Mouse (Mus musculus) E14TG2a.4 (cell line): ENCODE measurements around the gene Atp2a1.
"Not testable (repeated sequence)": the region's sequence is repeated elsewhere in the genome, so short reads cannot be mapped to it uniquely, and the experiment has no call there.

Source experiments
- H3K27me3 ChIP-seq: 2 replicates; pipeline ENCODE4 v1.6.1; 2014; ENCODE audit warnings: low read length, control low read depth; ENCODE audit not compliant: insufficient read depth
- H3K36me3 ChIP-seq: 2 replicates; pipeline ENCODE4 v1.6.1; 2014; ENCODE audit warnings: low read length, control low read depth; ENCODE audit not compliant: insufficient read depth
- H3K4me1 ChIP-seq: replicated peaks from 2 replicates; pipeline ENCODE4 v1.6.1; 2014; ENCODE audit warnings: low read depth, low read length, control low read depth
- H3K4me3 ChIP-seq: replicated peaks from 2 replicates; pipeline ENCODE4 v1.5.1; 2014; ENCODE audit warnings: mild to moderate bottlenecking, low read length
- H3K9me3 ChIP-seq: 2 replicates; pipeline ENCODE4 v1.6.1; 2014; ENCODE audit warnings: low read length, control low read depth
- CTCF ChIP-seq: conservative IDR thresholded peaks from 2 replicates; pipeline ENCODE4 v1.5.1; 2014; ENCODE audit warnings: low read length
- NANOG ChIP-seq: IDR thresholded peaks from 2 replicates; pipeline ENCODE4 v1.6.1; 2014; ENCODE audit warnings: borderline replicate concordance, low read length, mixed read lengths
- POU5F1 ChIP-seq: IDR thresholded peaks from 2 replicates; pipeline ENCODE4 v1.6.1; 2014; ENCODE audit warnings: low read length, borderline replicate concordance

The Atp2a1 gene

DNA sequence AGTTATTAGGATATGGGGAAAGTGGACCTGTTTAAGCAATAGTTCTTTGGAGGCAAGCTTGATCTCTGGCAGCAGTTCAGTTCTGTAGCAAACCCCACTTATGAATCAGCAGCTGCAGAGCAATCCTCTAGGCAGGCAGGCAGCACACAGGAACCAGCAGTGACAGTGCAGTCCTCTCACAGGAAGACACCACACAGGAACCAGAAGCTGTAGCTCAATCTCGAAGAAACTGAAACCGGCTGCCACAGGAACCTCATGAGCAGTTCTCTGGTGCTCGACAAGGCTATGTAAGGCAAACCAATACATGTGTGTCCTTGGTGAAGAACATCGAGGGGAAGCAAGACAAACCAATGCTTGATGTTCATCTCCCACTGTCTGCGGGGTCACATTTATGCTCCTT, 41.2 kb downstream of the Atp2a1 start:
- Histone ChIP-seq H3K4me1 (peaks cover 16% of the 10 kb centered on the region), H3K9me3 (no peaks in the 10 kb centered on the region), H3K4me3 (no peak overlapping the region), H3K27me3 (no peaks in the 10 kb centered on the region), H3K36me3 (no peaks in the 10 kb centered on the region)
- TF ChIP-seq CTCF (no peak), POU5F1 (no peak), NANOG (no peak)

DNA sequence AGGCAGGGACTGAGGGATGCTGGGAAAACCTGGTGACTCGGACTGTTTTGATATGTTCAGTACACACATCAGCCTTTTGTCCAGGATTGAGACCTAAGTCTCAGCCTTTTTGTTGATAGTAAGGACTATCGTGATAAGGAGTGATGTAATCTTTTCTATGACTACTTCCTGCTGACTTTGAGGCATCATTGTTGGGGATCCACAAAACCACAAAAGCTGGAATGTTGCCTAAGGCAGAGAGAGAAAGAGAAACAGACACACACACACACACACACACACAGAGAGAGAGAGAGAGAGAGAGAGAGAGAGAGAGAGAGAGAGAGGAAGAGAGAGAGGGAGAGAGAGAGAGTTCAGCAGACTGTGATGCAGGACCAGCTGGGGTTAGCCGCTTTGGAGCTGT, 44.4 kb downstream of the Atp2a1 start:
- no peak overlapping the region for H3K4me3 ChIP-seq
- H3K36me3 ChIP-seq: no peaks in the 10 kb centered on the region
- TF ChIP-seq POU5F1 (no peak), CTCF (no peak), NANOG (no peak)
- H3K4me1 ChIP-seq: peaks cover 32% of the 10 kb centered on the region
- no peaks in the 10 kb centered on the region for H3K9me3 ChIP-seq
- H3K27me3 ChIP-seq: no peaks in the 10 kb centered on the region

DNA sequence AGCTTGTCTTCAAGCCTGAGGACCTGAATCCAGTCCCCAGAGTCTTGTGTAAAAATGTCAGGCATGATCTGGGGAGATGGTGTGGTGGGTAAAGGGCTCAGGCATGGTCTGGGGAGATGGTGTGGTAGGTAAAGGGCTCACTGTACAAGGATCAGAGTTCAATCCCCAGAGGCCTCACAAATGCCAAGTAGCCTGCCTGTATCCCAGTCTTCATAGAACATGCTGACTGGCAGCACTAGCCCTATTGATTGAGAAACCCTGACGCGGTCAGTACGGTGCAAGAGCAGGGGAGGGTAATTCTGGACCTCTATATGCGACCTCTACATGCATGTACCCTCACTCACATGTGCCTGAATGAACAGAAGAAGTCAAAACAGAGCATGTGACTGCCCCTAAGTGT, 45.3 kb downstream of the Atp2a1 start:
- Histone ChIP-seq H3K4me3 (no peak overlapping the region), H3K9me3 (no peaks in the 10 kb centered on the region), H3K27me3 (no peaks in the 10 kb centered on the region), H3K36me3 (no peaks in the 10 kb centered on the region), H3K4me1 (peaks cover 41% of the 10 kb centered on the region)
- TF ChIP-seq NANOG: no peak
- TF ChIP-seq POU5F1: no peak
- TF ChIP-seq CTCF: no peak

DNA sequence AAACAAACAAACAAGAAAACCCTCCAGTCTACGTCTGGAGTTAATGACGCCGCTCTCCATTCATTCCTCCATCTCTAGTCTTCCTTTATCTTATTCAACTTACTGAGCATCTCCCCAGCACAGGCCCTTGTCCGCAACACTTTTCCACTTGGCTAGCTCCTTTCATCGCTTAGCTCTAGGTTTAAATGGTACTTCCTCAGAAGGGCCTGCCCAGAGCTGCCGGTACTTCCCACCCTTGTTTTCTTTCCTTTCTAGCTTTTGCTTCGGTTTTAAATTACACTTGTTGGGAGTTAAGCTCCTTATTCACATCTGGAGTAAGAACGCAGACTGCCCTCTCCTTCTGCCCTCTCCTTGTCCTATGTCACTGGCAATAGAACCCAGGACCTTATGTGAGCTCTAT, 45.9 kb downstream of the Atp2a1 start:
- Histone ChIP-seq H3K4me1 (peaks cover 42% of the 10 kb centered on the region), H3K4me3 (no peak overlapping the region), H3K36me3 (no peaks in the 10 kb centered on the region), H3K9me3 (no peaks in the 10 kb centered on the region), H3K27me3 (no peaks in the 10 kb centered on the region)
- TF ChIP-seq NANOG (no peak), POU5F1 (no peak), CTCF (no peak)

DNA sequence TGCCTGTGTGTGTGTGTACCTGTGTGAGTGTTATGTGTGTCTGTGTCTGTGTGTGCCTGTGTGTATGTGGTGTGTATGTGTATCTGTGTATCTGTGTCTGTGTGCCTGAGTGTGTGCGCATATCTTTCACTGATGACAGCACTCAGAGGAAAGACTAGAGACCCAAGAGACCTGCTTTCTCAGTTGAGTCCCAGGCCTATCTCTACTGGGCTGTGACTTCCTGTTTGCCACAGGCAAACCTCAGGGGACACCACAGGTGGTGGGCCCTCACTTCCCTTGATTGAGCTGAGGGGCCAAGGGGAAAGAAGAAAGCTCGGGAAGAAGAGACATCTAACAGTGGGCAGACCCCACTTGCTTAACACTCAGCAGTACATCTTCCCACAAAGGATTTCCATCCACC, 46.3 kb downstream of the Atp2a1 start:
- Histone ChIP-seq H3K27me3 (peaks cover 4% of the 10 kb centered on the region; the same call in 1 of the 2 replicates), H3K4me3 (no peak overlapping the region), H3K9me3 (no peaks in the 10 kb centered on the region), H3K36me3 (no peaks in the 10 kb centered on the region), H3K4me1 (peaks cover 42% of the 10 kb centered on the region)
- TF ChIP-seq NANOG (no peak), CTCF (no peak), POU5F1 (no peak)

DNA sequence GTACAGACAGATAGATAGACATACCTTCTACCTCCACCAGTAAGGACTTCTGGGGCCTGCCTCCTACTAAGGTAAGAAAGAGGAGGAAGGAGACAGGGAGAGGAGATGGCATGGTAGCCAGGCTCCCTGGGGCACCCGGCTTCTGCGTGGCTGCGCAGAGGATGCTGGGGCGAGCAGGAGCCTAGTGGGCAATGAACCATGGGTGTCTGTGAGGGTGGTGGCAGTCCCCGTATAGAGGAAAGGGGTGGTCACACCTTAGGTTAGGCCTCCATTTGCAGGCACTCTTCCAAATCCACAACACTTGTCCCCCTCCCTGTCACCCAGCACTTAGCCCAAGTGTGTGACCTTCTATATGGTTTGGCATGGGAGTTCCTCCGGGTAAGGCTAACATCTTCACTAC, 48.2 kb downstream of the Atp2a1 start, which contains the start of gene Cd19:
Gene Cd19 (minus strand): TSS at position 165 of the 400 bp plus-strand sequence.
- no peak for TF ChIP-seq POU5F1
- no peak for TF ChIP-seq CTCF
- no peak for TF ChIP-seq NANOG
- H3K4me3 ChIP-seq: no peak within 1 kb of the TSS
- H3K4me1 ChIP-seq: peaks cover 42% of the 10 kb centered on the region

DNA sequence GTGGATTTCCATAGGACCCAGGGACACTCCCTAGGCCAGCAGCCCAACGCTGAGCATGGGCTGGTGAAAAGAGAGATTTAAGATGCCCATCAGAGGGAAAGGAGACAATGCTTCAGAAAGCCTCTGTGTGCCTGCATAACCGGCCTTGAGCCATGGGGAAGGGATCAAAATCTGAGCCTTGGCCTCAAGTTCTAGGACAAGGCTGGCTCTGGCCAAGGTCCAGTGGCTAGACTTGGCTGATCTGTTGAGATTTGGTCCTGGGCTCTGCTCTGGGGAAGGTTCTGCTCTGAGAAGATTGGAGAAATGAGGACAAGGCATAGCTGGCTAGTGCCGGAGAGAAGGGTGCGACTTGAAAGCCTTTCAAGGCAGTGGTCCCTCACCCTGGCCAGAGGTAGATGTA, 51.8 kb downstream of the Atp2a1 start:
- Histone ChIP-seq H3K36me3 (no peaks in the 10 kb centered on the region), H3K27me3 (peaks cover 11% of the 10 kb centered on the region), H3K4me1 (peaks cover 19% of the 10 kb centered on the region), H3K4me3 (no peak overlapping the region), H3K9me3 (no peaks in the 10 kb centered on the region)
- TF ChIP-seq NANOG (no peak), POU5F1 (no peak)

More for the DNA sequence above, 48.2 kb downstream of the Atp2a1 start, which contains the start of gene Cd19:
- Histone ChIP-seq H3K36me3 (no peaks in the 10 kb centered on the region), H3K27me3 (peaks cover 11% of the 10 kb centered on the region), H3K9me3 (no peaks in the 10 kb centered on the region)

DNA sequence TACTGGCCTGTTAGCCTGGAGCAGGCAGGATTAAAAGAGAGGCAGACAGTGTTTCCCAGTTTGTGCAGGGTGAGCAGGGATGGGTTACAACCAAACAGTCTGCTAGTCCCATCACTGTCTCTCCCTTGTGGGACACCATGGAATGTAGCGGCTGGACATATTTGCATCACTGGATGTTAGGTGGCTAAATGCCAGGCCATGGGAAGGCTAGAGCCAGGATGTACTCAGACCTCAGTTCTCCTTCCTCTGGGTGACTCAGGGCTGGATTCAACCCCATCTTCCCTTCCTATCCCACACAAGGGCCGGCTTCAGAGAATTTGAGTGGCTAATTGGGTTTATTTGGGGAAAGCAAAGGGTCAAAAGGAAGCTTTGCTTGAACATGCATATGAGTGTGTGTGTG, 54.2 kb downstream of the Atp2a1 start:
- peaks cover 12% of the 10 kb centered on the region for H3K4me1 ChIP-seq
- no peaks in the 10 kb centered on the region for H3K36me3 ChIP-seq
- H3K27me3 ChIP-seq: peaks cover 11% of the 10 kb centered on the region
- H3K9me3 ChIP-seq: no peaks in the 10 kb centered on the region
- H3K4me3 ChIP-seq: no peak overlapping the region
- no peak for TF ChIP-seq CTCF
- TF ChIP-seq NANOG: no peak
- TF ChIP-seq POU5F1: no peak

DNA sequence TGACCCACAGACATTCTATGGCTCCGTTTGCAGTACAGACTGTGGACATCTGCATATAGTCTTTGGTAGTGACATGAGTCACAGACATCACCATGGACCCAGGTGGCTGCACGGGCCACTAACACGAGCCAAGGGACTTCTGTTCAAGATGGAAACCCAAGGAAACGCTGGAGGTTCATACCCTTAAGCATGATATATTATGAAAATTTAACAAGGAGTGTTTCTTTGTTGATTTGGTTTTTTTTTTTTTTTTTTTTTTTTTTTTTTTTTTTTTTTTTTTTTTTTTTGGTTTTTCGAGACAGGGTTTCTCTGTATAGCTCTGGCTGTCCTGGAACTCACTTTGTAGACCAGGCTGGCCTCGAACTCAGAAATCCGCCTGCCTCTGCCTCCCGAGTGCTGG, 60.4 kb downstream of the Atp2a1 start:
- H3K9me3 ChIP-seq, H3K36me3 ChIP-seq, H3K4me3 ChIP-seq, H3K27me3 ChIP-seq: not testable (repeated sequence)
- peaks cover 11% of the 10 kb centered on the region for H3K4me1 ChIP-seq
